Mouse (Mus musculus) ES-E14 (cell line): Measurements from ENCODE around the gene Rdh14. TPM values are rescaled to one million over a fixed set of nuclear protein-coding genes. Genes with fewer than 3 reads are reported as not detected.

ENCODE experiments used
- DNase-seq: peaks from one replicate; pipeline ENCODE4 v3.0.0-alpha.2; 2013; ENCODE audit warnings: low read depth, low spot score
- H3K27ac ChIP-seq: 2 replicates; pipeline ENCODE4 v1.5.1; 2012; ENCODE audit warnings: low read depth, mild to moderate bottlenecking, low read length, moderate library complexity, mixed read lengths; ENCODE audit not compliant: poor library complexity, insufficient read depth, severe bottlenecking
- H3K36me3 ChIP-seq: 2 replicates; pipeline ENCODE4 v1.6.1; 2012; ENCODE audit warnings: mild to moderate bottlenecking, low read length, moderate library complexity, mixed read lengths; ENCODE audit not compliant: control insufficient read depth, poor library complexity, insufficient read depth, severe bottlenecking
- H3K4me1 ChIP-seq, 2 experiments: fragments of 150-350 bp in 1 of 2; sonication (generic) in 1 of 2; 2 replicates each; pipeline ENCODE4 v1.6.1; 2012; ENCODE audit warnings: low read length in 2 of 2, mild to moderate bottlenecking in 1 of 2, mixed read lengths in 1 of 2; ENCODE audit not compliant: control insufficient read depth in 2 of 2, insufficient read depth in 2 of 2, poor library complexity in 1 of 2
- H3K4me3 ChIP-seq, 2 experiments: fragments of 150-350 bp in 1 of 2; sonication (generic) in 1 of 2; 2 replicates each; pipeline ENCODE4 v1.5.1; 2012; ENCODE audit warnings: low read length in 2 of 2, low read depth in 1 of 2, mild to moderate bottlenecking in 1 of 2, mixed read lengths in 1 of 2; ENCODE audit not compliant: insufficient read depth in 1 of 2, poor library complexity in 1 of 2, severe bottlenecking in 1 of 2
- H3K9ac ChIP-seq: 2 replicates; pipeline ENCODE4 v1.6.1; 2012; ENCODE audit warnings: low read depth, mild to moderate bottlenecking, low read length, mixed read lengths; ENCODE audit not compliant: poor library complexity, insufficient read depth, severe bottlenecking
- H3K9me3 ChIP-seq: fragments of 150-350 bp; sonication (generic); 2 replicates; pipeline ENCODE4 v1.6.1; 2012; ENCODE audit warnings: low read depth, mild to moderate bottlenecking, low read length; ENCODE audit not compliant: control insufficient read depth, insufficient read depth
- CHD2 ChIP-seq: IDR thresholded peaks from 2 replicates; pipeline ENCODE4 v1.6.1; 2014; ENCODE audit warnings: mild to moderate bottlenecking, low read depth, low read length, inconsistent platforms
- HCFC1 ChIP-seq: IDR thresholded peaks from 2 replicates; pipeline ENCODE4 v1.6.1; 2012; ENCODE audit warnings: low read length, inconsistent platforms, borderline replicate concordance; ENCODE audit not compliant: insufficient read depth
- MAFK ChIP-seq: IDR thresholded peaks from 2 replicates; pipeline ENCODE4 v1.6.1; 2014; ENCODE audit warnings: mild to moderate bottlenecking, low read depth, low read length, inconsistent platforms; ENCODE audit not compliant: insufficient read depth
- ZC3H11A ChIP-seq: IDR thresholded peaks from 2 replicates; pipeline ENCODE4 v1.6.1; 2012; ENCODE audit warnings: low read depth, mild to moderate bottlenecking, inconsistent platforms, low read length, borderline replicate concordance
- ZNF384 ChIP-seq: IDR thresholded peaks from 2 replicates; pipeline ENCODE4 v1.6.1; 2012; ENCODE audit warnings: low read depth, low read length, inconsistent platforms
- in situ Hi-C, 2 experiments: fragments of 600-800 bp; cut with MboI; formaldehyde crosslinking; loops; one replicate each; pipeline ENCODE4 v1.15.1; 2025; ENCODE audit warnings: low sequenced_read_pairs in 2 of 2, inconsistent platforms in 1 of 2; ENCODE audit not compliant: unreplicated experiment in 2 of 2
- total RNA-seq: library from RNA; depleted of rRNA; stranded (reverse); fragments of 300-350 nt; gene quantifications from 2 replicates; pipeline ENCODE4 v1.2.3, GENCODE M21; 2012; rRNA removed

Gene Rdh14
- 4.5 and 5.7 TPM in 2 replicates for total RNA-seq

GRCm38 (mm10) chr12:10390671-10391441, at the start of gene Rdh14:
Rdh14 (plus strand) TSS chr12:10390772.
- Histone ChIP-seq H3K4me1 (no peaks in the 10 kb centered on the region), H3K9me3 (no peaks in the 10 kb centered on the region), H3K9ac (peak within 1 kb of the TSS; percentile 89), H3K27ac (peak within 1 kb of the TSS; percentile 61; the same call in 1 of the 2 replicates), H3K4me3 (peak within 1 kb of the TSS; percentile 82 to 85), H3K36me3 (no peaks in the 10 kb centered on the region)
- in situ Hi-C loops, result no loop called here
- TF ChIP-seq MAFK, result no peak
- TF ChIP-seq HCFC1, result peak; percentile 96
- TF ChIP-seq CHD2, result no peak
- peak; percentile 69 for DNase-seq

DNA sequence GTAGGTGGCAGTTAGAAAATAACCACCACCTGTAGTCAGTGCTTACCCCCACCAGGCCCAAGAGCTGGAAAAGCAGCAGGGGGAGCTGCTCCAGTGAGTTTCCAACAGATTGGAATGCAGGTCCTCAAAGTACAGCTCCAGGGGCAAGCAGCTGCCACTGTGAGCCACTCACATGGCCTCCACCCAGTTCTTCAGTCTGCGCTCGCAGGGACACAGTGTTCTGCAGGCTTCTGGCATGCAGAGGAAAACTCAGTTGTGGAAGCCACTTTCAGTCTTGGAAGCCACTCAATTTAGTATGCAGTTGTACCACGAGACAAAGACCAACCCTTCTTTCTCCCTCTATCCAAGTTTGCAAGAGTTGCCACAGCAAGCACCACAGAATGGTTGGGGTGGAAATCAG, 39.9 kb upstream of the Rdh14 start:
- H3K9ac ChIP-seq, result no peak overlapping the region
- H3K27ac ChIP-seq, result no peak overlapping the region
- no peaks in the 10 kb centered on the region for H3K4me1 ChIP-seq
- no peak overlapping the region for H3K4me3 ChIP-seq
- H3K9me3 ChIP-seq, result no peaks in the 10 kb centered on the region
- H3K36me3 ChIP-seq, result no peaks in the 10 kb centered on the region
- TF ChIP-seq ZNF384 (no peak), MAFK (no peak), CHD2 (no peak), ZC3H11A (no peak), HCFC1 (no peak)
- DNase-seq, result no peak
- in situ Hi-C loops, result no loop called here

GRCm38 (mm10) chr12:10357756-10358155, 32.8 kb upstream of the Rdh14 start:
- no peaks in the 10 kb centered on the region for H3K4me1 ChIP-seq
- no peak overlapping the region for H3K9ac ChIP-seq
- in situ Hi-C loops, result no loop called here
- no peaks in the 10 kb centered on the region for H3K36me3 ChIP-seq
- no peak overlapping the region for H3K27ac ChIP-seq
- TF ChIP-seq ZC3H11A, result no peak
- TF ChIP-seq CHD2, result no peak
- TF ChIP-seq MAFK, result no peak
- TF ChIP-seq ZNF384, result no peak
- TF ChIP-seq HCFC1, result no peak
- no peak for DNase-seq
- H3K9me3 ChIP-seq, result no peaks in the 10 kb centered on the region
- H3K4me3 ChIP-seq, result no peak overlapping the region

DNA sequence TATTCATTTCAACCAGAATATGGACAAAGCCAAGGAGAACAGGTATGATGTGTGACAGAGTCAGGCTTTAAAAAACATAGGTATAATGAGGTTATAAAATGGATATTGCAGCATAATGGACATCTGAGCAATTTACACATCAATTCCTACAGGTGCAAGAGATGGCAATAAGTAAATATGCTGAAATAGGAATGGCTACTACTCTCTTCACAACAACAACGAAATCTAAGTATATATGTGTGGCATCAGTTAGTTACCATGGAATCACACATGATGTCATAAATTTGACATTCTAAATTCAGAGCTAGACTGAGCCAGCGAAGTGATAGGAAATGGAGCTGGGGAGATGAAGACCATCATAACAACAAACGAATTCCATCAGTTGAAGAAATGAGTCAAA, 20.9 kb upstream of the Rdh14 start, which contains the start of gene Nt5c1b:
Gene Nt5c1b (plus strand): TSS at position 301 of the 400 bp plus-strand sequence.
- no peak for DNase-seq
- H3K4me3 ChIP-seq, result no peak within 1 kb of the TSS
- no peaks in the 10 kb centered on the region for H3K9me3 ChIP-seq
- no peak for TF ChIP-seq MAFK
- H3K27ac ChIP-seq, result no peak within 1 kb of the TSS
- H3K4me1 ChIP-seq, result no peaks in the 10 kb centered on the region
- H3K9ac ChIP-seq, result no peak within 1 kb of the TSS
- in situ Hi-C loops, result no loop called here
- H3K36me3 ChIP-seq, result no peaks in the 10 kb centered on the region

GRCm38 (mm10) chr12:10400788-10401187, 10.2 kb downstream of the Rdh14 start:
- DNase-seq, result no peak
- no peak overlapping the region for H3K27ac ChIP-seq
- H3K36me3 ChIP-seq, result no peaks in the 10 kb centered on the region
- no peaks in the 10 kb centered on the region for H3K4me1 ChIP-seq
- in situ Hi-C loops, result no loop called here
- H3K9ac ChIP-seq, result no peak overlapping the region
- no peaks in the 10 kb centered on the region for H3K9me3 ChIP-seq
- TF ChIP-seq ZNF384 (no peak), ZC3H11A (no peak), CHD2 (no peak), MAFK (no peak), HCFC1 (no peak)
- H3K4me3 ChIP-seq, result no peak overlapping the region
